Mouse (Mus musculus) v-Abl transformed pro-B cells (cell line): ENCODE measurements around the gene R3hdm2.

Experiments
- in situ Hi-C, 2 experiments: fragments of 400-800 bp; cut with MboI; formaldehyde crosslinking; loops; one replicate each; pipeline ENCODE4 v1.15.1; 2025; ENCODE audit not compliant: unreplicated experiment in 2 of 2

R3hdm2 gene

GRCm38 (mm10) chr10:127380251-127380691 lies at the start of gene R3hdm2:
Gene R3hdm2 (plus strand): TSS chr10:127380327.
- in situ Hi-C loops, result no loop called here

- in situ Hi-C loops, result loop anchor here in 1 of 2 experiments (5.0 kb wide), 1 partner anchor 155 kb away; no protein-coding TSS in a partner anchor
These were observed 47.8 kb upstream of the R3hdm2 start for GRCm38 (mm10) chr10:127332211-127332874.

DNA sequence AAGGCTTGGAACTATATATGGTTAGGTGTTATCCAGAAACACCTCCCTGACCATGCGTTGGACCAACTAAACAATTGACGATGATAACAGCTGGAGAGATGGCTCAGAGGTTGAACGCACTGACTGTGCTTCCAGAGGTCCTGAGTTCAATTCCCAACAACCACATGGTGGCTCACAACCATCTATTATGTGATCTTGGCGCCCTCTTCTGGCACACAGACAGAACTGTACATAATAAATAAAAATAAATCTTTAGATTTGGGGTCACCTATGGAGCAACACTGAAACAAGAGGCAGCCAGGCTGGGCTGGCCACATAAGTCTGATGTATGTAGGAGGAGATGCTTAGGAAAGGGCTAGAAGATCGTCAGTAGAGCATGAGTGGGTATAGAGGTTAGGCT lies 47.0 kb upstream of the R3hdm2 start:
- in situ Hi-C loops, result loop anchor here in 1 of 2 experiments (5.0 kb wide), 1 partner anchor 156 kb away; no protein-coding TSS in a partner anchor

DNA sequence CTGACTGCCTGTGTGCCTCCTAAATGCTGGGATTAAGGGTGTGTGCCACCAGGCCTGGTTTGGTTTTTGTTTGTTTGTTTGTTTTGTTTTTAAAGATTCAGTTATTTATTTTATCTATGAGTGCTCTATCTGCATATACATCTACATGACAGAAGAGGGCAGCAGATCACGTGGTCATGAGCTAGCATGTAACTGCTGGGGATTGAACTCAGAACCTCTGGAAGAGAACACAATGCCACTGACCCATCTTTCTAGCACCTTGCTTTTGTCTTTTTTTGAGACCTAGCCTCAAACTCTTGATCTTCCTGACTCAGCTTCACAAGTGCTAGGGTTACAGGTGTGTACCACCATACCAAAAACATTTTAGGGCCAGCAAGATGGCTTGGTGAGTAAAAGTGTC lies 44.9 kb upstream of the R3hdm2 start:
- in situ Hi-C loops, result loop anchor here in 1 of 2 experiments (5.0 kb wide), 2 partner anchors 158 to 208 kb away; no protein-coding TSS in a partner anchor

- in situ Hi-C loops, result loop anchor here in 1 of 2 experiments (5.0 kb wide), 2 partner anchors 160 to 210 kb away; no protein-coding TSS in a partner anchor
These were observed 43.2 kb upstream of the R3hdm2 start for GRCm38 (mm10) chr10:127336952-127337351.

DNA sequence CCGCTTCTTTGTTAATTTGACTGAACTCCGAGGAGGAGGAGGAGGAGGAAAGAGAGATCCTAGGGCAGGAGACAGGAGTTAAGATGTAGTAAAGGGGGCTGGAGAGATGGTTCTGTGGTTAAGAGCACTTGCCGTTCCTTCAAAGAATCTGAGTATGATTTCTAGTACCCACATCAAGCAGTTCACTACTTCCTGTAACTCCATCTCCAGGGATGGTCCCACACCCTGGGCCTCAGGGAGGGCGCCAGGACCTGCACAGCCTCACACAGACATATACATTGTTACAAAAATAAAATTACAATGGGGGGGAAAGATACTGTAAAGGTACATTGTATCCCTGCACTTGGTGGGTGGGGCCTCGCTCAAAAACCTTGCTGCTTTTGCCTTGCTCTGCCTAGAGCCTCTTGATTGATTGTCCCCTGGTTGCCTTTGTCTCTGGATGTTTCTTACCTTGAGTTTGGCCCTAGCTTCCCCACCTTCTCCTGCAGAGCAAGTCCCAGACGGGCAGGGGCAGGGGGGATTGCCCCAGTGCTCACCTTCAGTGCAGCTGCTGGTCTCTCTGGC lies 42.5 kb upstream of the R3hdm2 start:
- in situ Hi-C loops, result loop anchor here in 1 of 2 experiments (5.0 kb wide), 2 partner anchors 160 to 210 kb away; no protein-coding TSS in a partner anchor

GRCm38 (mm10) chr10:127338930-127339682 lies 41.0 kb upstream of the R3hdm2 start:
- in situ Hi-C loops, result loop anchor here in 1 of 2 experiments (5.0 kb wide), 2 partner anchors 162 to 212 kb away; no protein-coding TSS in a partner anchor

DNA sequence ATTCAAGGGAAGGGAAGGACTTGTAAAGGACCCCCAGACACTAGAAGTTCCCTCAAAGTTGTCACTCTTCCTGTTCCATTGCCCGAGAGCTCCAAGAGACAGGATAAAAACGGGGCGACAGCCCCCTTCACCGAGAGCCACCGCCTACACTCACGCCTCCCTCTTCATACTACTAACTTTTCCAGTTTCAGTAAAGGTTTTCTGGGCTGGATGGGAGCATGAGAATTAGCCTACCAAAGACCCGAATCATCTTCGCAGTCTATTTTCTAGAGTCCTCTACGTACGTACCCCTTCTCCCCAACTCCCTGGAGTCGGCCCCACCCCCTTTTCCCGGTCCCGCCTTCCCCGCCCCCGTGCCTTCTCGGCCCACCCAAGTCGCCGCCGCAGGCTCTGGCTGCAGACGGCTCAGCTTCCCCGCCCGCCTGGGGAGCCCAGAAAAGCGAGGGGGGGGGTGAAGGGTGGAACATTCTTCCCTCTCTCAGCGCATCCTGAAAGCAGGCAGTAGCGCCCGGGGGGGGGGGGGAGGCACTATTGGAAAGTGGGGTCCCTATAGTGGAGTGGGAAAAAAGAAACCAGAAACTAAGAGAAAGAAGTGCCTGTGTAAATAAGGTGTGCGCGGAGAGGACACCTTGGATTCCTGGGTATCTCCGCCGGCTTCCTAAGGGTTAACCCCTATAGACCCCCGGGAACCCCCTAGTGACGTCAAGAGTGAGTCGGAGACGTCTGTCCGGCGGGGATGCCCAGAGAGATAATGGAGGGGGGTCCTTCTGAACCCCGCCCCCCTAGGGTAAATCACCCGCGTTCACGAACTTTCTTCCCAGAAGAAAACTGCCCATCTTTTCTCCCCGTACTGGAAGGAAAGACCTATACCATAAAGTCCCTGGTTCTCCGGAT lies 40.2 kb upstream of the R3hdm2 start:
- in situ Hi-C loops, result loop anchor here in 1 of 2 experiments (5.0 kb wide), 2 partner anchors 163 to 213 kb away; no protein-coding TSS in a partner anchor

- in situ Hi-C loops, result no loop called here
These were observed 39.4 kb upstream of the R3hdm2 start for GRCm38 (mm10) chr10:127340577-127341359.

DNA sequence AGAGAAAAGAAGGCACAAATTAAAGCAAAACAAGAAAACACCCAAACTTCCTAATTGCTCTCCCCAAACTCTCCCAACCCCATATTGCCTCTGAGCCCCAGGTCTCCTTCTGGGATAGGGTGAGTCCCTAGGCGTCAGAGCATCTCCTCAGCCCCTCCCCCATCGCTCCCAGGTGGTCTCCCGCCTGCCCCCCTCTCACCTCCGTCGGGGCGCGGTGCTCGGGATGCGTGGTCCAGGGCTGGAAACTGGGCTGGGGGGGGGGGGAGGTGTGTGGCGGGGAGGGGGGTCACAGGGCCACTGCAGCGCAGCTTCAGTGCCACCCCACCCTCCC lies 38.8 kb upstream of the R3hdm2 start:
- in situ Hi-C loops, result no loop called here

GRCm38 (mm10) chr10:127341891-127342639 lies 38.1 kb upstream of the R3hdm2 start, which contains the start of gene Gli1:
Gene Gli1 (minus strand): TSS chr10:127341974.
- in situ Hi-C loops, result no loop called here

GRCm38 (mm10) chr10:127343029-127343428 lies 37.1 kb upstream of the R3hdm2 start:
- in situ Hi-C loops, result no loop called here

- in situ Hi-C loops, result no loop called here
These were observed 34.0 kb upstream of the R3hdm2 start for GRCm38 (mm10) chr10:127346173-127346572.

GRCm38 (mm10) chr10:127348957-127349356 lies 31.2 kb upstream of the R3hdm2 start:
- in situ Hi-C loops, result no loop called here

GRCm38 (mm10) chr10:127349810-127350209 lies 30.3 kb upstream of the R3hdm2 start:
- in situ Hi-C loops, result loop anchor here in 1 of 2 experiments (25.0 kb wide), 1 partner anchor 562 kb away; no protein-coding TSS in a partner anchor

GRCm38 (mm10) chr10:127350594-127351284 lies 29.4 kb upstream of the R3hdm2 start:
- in situ Hi-C loops, result loop anchor here in 1 of 2 experiments (25.0 kb wide), 1 partner anchor 562 kb away; no protein-coding TSS in a partner anchor

GRCm38 (mm10) chr10:127351285-127351595 lies 28.9 kb upstream of the R3hdm2 start:
- in situ Hi-C loops, result loop anchor here in 1 of 2 experiments (25.0 kb wide), 1 partner anchor 561 kb away; no protein-coding TSS in a partner anchor

GRCm38 (mm10) chr10:127351719-127352118 lies 28.4 kb upstream of the R3hdm2 start:
- in situ Hi-C loops, result loop anchor here in 1 of 2 experiments (25.0 kb wide), 1 partner anchor 561 kb away; no protein-coding TSS in a partner anchor
